Mouse (Mus musculus) lung, embryonic 14.5 days (tissue): ENCODE results near the gene Lgr6. TPM values are rescaled to one million over a fixed set of nuclear protein-coding genes. Genes with fewer than 3 reads are reported as not detected.

ENCODE experiments used
- ATAC-seq: fragments of 200-750 bp; cut with Nextera tagmentation; 2 replicates; pipeline ENCODE4 v1.8.0; 2017; ENCODE audit warnings: mild to moderate bottlenecking, moderate TSS enrichment, moderate library complexity; ENCODE audit not compliant: insufficient read depth
- DNase-seq: peaks from one replicate; pipeline ENCODE4 v3.0.0-alpha.2; 2015
- H3K27ac ChIP-seq: fragments of 300-500 bp; sonication (generic); 2 replicates; pipeline ENCODE4 v1.5.1; 2014; ENCODE audit warnings: low read depth, mild to moderate bottlenecking, moderate library complexity
- H3K27me3 ChIP-seq: fragments of 300-500 bp; sonication (generic); 2 replicates; pipeline ENCODE4 v1.6.1; 2014; ENCODE audit warnings: low read length, control low read depth; ENCODE audit not compliant: insufficient read depth
- H3K36me3 ChIP-seq: fragments of 300-500 bp; sonication (generic); 2 replicates; pipeline ENCODE4 v1.6.1; 2014; ENCODE audit warnings: control low read depth; ENCODE audit not compliant: insufficient read depth
- H3K4me1 ChIP-seq: fragments of 300-500 bp; sonication (generic); 2 replicates; pipeline ENCODE4 v1.6.1; 2014; ENCODE audit warnings: antibody characterized with exemption, control low read depth; ENCODE audit not compliant: insufficient read depth
- H3K4me2 ChIP-seq: fragments of 300-500 bp; sonication (generic); 2 replicates; pipeline ENCODE4 v1.6.1; 2014; ENCODE audit warnings: mild to moderate bottlenecking
- H3K4me3 ChIP-seq: fragments of 300-500 bp; sonication (generic); 2 replicates; pipeline ENCODE4 v1.5.1; 2014; ENCODE audit warnings: low read depth, low read length
- H3K9ac ChIP-seq: fragments of 300-500 bp; sonication (generic); 2 replicates; pipeline ENCODE4 v1.6.1; 2014
- H3K9me3 ChIP-seq: fragments of 300-500 bp; sonication (generic); 2 replicates; pipeline ENCODE4 v1.6.1; 2016; ENCODE audit warnings: low read depth, low read length, control low read depth
- CTCF ChIP-seq: IDR thresholded peaks from 2 replicates; pipeline ENCODE4 v1.5.1; 2016; ENCODE audit warnings: antibody characterized with exemption, low read depth
- WGBS: fragments of 180-500 bp; shearing (Covaris S2); extraction: QIAGEN DNeasy Blood & Tissue Kit; methylation state at CpG from one replicate; pipeline ENCODE4 v1.1.7; 2014; 5-methylcytosine and 5-hydroxymethylcytosine counted together
- polyA plus RNA-seq: library from polyadenylated mRNA; unstranded; fragments of >200 nt; fragmentation: Nextera tagmentation; extraction: Ambion mirVana; gene quantifications from 2 replicates; pipeline ENCODE4 v1.2.1, GENCODE M21; 2014

The Lgr6 gene
- polyA plus RNA-seq, 1 experiment from 2014 or later, result 11.1 TPM

- Histone ChIP-seq H3K27ac (peak within 1 kb of the TSS; percentile 51), H3K9ac (peak within 1 kb of the TSS; percentile 64), H3K36me3 (no peaks in the 10 kb centered on the region), H3K4me1 (peaks cover 4% of the 10 kb centered on the region; the same call in 1 of the 2 replicates), H3K9me3 (no peaks in the 10 kb centered on the region), H3K27me3 (no peaks in the 10 kb centered on the region), H3K4me2 (peak within 1 kb of the TSS; percentile 80), H3K4me3 (peak within 1 kb of the TSS; percentile 65)
- ATAC-seq (peak; percentile 99), DNase-seq (peak; percentile 99)
- TF ChIP-seq CTCF, result no peak
- 2% methylated on average over 50 of the region's 50 CpGs for WGBS
Observed at GRCm38 (mm10) chr1:134962053-134962803, 142.8 kb downstream of the Lgr6 start, which contains the start of gene Ube2t. Gene Ube2t (plus strand): TSS chr1:134962565.

- Histone ChIP-seq H3K27me3 (no peaks in the 10 kb centered on the region), H3K4me2 (no peak overlapping the region), H3K27ac (no peak overlapping the region), H3K36me3 (no peaks in the 10 kb centered on the region), H3K9ac (no peak overlapping the region), H3K4me1 (peaks cover 4% of the 10 kb centered on the region; the same call in 1 of the 2 replicates), H3K4me3 (no peak overlapping the region), H3K9me3 (no peaks in the 10 kb centered on the region)
- ATAC-seq (no peak), DNase-seq (peak; percentile 28)
- WGBS, result 55% methylated on average over 7 of the region's 7 CpGs
- peak; percentile 49 for TF ChIP-seq CTCF
Observed at GRCm38 (mm10) chr1:134960634-134961033, 144.4 kb downstream of the Lgr6 start.

- ATAC-seq, result peak; percentile 99
- Histone ChIP-seq H3K9me3 (no peaks in the 10 kb centered on the region), H3K4me1 (0 out of 2 replicates have a peak, but pooled peaks cover 4% of the 10 kb centered on the region), H3K27ac (peak within 1 kb of the TSS; percentile 58), H3K9ac (peak within 1 kb of the TSS; percentile 86), H3K4me2 (peak within 1 kb of the TSS; percentile 84), H3K27me3 (no peaks in the 10 kb centered on the region), H3K4me3 (peak within 1 kb of the TSS; percentile 81), H3K36me3 (no peaks in the 10 kb centered on the region)
- WGBS, result under 1% methylated on average over 39 of the region's 39 CpGs
- peak; percentile 53 for TF ChIP-seq CTCF
- DNase-seq, result peak; percentile 98
Observed at GRCm38 (mm10) chr1:134955637-134956176, 149.4 kb downstream of the Lgr6 start, which contains the start of gene Ppp1r12b. Gene Ppp1r12b (minus strand): TSS chr1:134955942.

- WGBS, result 1% methylated on average over 16 of the region's 16 CpGs
- peak overlapping the region; percentile 86 for H3K9ac ChIP-seq
- H3K9me3 ChIP-seq, result no peaks in the 10 kb centered on the region
- peak overlapping the region; percentile 58; the same call in 1 of the 2 replicates for H3K27ac ChIP-seq
- H3K36me3 ChIP-seq, result no peaks in the 10 kb centered on the region
- ATAC-seq (peak; percentile 44), DNase-seq (peak; percentile 19)
- no peak for TF ChIP-seq CTCF
- no peaks in the 10 kb centered on the region for H3K27me3 ChIP-seq
- H3K4me2 ChIP-seq, result peak overlapping the region; percentile 84
- H3K4me1 ChIP-seq, result 0 out of 2 replicates have a peak, but pooled peaks cover 5% of the 10 kb centered on the region
- H3K4me3 ChIP-seq, result peak overlapping the region; percentile 81
Observed at GRCm38 (mm10) chr1:134955050-134955636, 149.9 kb downstream of the Lgr6 start.

GRCm38 (mm10) chr1:134949946-134950345 is 155.1 kb downstream of the Lgr6 start:
- Histone ChIP-seq H3K9ac (no peak overlapping the region), H3K9me3 (no peaks in the 10 kb centered on the region), H3K4me2 (no peak overlapping the region), H3K27me3 (no peaks in the 10 kb centered on the region), H3K27ac (no peak overlapping the region), H3K36me3 (no peaks in the 10 kb centered on the region), H3K4me3 (no peak overlapping the region), H3K4me1 (0 out of 2 replicates have a peak, but pooled peaks cover 5% of the 10 kb centered on the region)
- 81% methylated on average over 3 of the region's 3 CpGs for WGBS
- no peak for TF ChIP-seq CTCF
- ATAC-seq, result no peak
- DNase-seq, result no peak

GRCm38 (mm10) chr1:134947590-134947989 is 157.5 kb downstream of the Lgr6 start:
- DNase-seq (no peak), ATAC-seq (no peak)
- no peak for TF ChIP-seq CTCF
- no peak overlapping the region for H3K4me2 ChIP-seq
- H3K27ac ChIP-seq, result no peak overlapping the region
- H3K9ac ChIP-seq, result no peak overlapping the region
- H3K4me3 ChIP-seq, result no peak overlapping the region
- 0 out of 2 replicates have a peak, but pooled peaks cover 2% of the 10 kb centered on the region for H3K4me1 ChIP-seq
- no peaks in the 10 kb centered on the region for H3K9me3 ChIP-seq
- H3K36me3 ChIP-seq, result no peaks in the 10 kb centered on the region
- WGBS, result 78% methylated on average over 7 of the region's 7 CpGs
- no peaks in the 10 kb centered on the region for H3K27me3 ChIP-seq

GRCm38 (mm10) chr1:134942898-134943297 is 162.2 kb downstream of the Lgr6 start:
- WGBS, result 75% methylated on average over 2 of the region's 2 CpGs
- no peak overlapping the region for H3K27ac ChIP-seq
- H3K4me3 ChIP-seq, result no peak overlapping the region
- no peaks in the 10 kb centered on the region for H3K9me3 ChIP-seq
- no peaks in the 10 kb centered on the region for H3K27me3 ChIP-seq
- no peak for TF ChIP-seq CTCF
- no peaks in the 10 kb centered on the region for H3K36me3 ChIP-seq
- no peak overlapping the region for H3K4me2 ChIP-seq
- H3K4me1 ChIP-seq, result no peaks in the 10 kb centered on the region
- DNase-seq, result no peak
- H3K9ac ChIP-seq, result no peak overlapping the region
- no peak for ATAC-seq
